Comparison of ENCODE assay signal across 10 mouse cellular contexts in the genomic region with DNA sequence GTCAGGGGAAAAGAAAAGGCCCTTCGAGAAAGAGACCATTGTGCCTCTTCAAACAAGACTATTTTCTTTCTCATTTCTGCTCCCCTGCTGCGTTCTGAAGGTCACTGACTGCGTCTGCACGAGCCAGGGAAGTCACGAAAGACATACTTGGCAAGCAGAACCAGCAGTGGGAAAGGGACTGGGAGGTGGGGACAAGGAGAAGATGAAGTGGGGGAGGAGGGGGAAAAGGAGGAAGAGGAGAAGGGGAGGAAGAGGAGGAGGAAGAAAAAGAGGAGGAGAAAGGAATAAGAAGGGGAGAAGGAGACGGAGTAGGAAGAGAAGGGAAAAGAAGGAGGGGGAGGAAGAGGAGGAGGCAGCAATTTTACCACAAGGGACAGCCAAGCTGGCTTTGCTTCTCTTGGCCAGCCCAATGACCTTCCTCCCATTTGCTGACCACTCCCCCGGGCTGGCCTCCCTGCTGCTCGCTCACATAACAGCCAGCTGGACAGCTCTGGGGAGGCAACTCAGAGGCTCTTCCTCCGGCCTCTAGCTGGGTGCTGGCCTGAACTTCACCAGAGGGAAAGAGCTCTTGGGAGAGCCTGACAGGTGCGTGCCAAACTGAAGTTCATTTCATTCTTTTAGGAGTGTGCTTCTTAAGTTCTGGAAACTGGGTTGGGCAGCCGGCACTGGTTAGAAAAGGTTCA. TPM values are rescaled to one million over a fixed set of nuclear protein-coding genes. Genes with fewer than 3 reads are reported as not detected.
DNase-seq lines count a peak whose midpoint lies in the region; ATAC-seq and TF ChIP-seq lines count a peak whose summit lies in the region.
"Had no signal": no experiment of that assay in that cellular context is flagged by ENCODE, and none has a peak within 500 bp of the region (broad histone marks: within the 10 kb centered on the region; RNA-seq: fewer than 3 reads in every experiment).

A gene (plus strand): TSS at position 324 of the 683 bp plus-strand sequence.

- no peaks in the 10 kb centered on the region for H3K79me2 ChIP-seq in liver, adult 2 months (ENCODE audit: control insufficient read depth, insufficient read depth, low read length)

- TF ChIP-seq CTCF in hindbrain, postnatal 0 days (IDR thresholded peaks at IDR 0.05; ENCODE audit: low read depth), result no peak
- TF ChIP-seq CTCF in liver, adult 2 months (IDR thresholded peaks at IDR 0.05; ENCODE audit: low read depth, low read length), result no peak

- no peak within 1 kb of the TSS for H3K4me2 ChIP-seq in hindbrain, postnatal 0 days (ENCODE audit: low read depth, low read length)
- no peak within 1 kb of the TSS for H3K4me2 ChIP-seq in hindbrain, embryonic 14.5 days (replicated peaks)
- H3K4me2 ChIP-seq in heart, embryonic 11.5 days, result peak within 1 kb of the TSS; percentile 27
- peak within 1 kb of the TSS; percentile 9 for H3K4me2 ChIP-seq in stomach, embryonic 16.5 days (ENCODE audit: low read depth, low read length)

- ATAC-seq in hindbrain, postnatal 0 days, result no peak
- ATAC-seq in hindbrain, embryonic 14.5 days (ENCODE audit: low FRiP score), result no peak
- ATAC-seq in heart, embryonic 11.5 days (replicated peaks; ENCODE audit: insufficient number of reproducible peaks, low FRiP score, low TSS enrichment), result no peak
- ATAC-seq in stomach, embryonic 16.5 days (ENCODE audit: insufficient read depth, low FRiP score), result peak; percentile 62; the same call in 1 of the 2 replicates

- no peak within 1 kb of the TSS for H3K9ac ChIP-seq in hindbrain, postnatal 0 days (replicated peaks; ENCODE audit: low read length)
- H3K9ac ChIP-seq in hindbrain, embryonic 14.5 days, result no peak within 1 kb of the TSS
- H3K9ac ChIP-seq in heart, embryonic 11.5 days (ENCODE audit: low read depth, low read length), result no peak within 1 kb of the TSS
- peak within 1 kb of the TSS; percentile 52; the same call in 1 of the 2 replicates for H3K9ac ChIP-seq in liver, adult 2 months (ENCODE audit: low read depth, low read length)
- no peak within 1 kb of the TSS for H3K9ac ChIP-seq in stomach, embryonic 16.5 days (ENCODE audit: low read length)

- WGBS in hindbrain, postnatal 0 days, result 27% methylated on average over 11 of the region's 11 CpGs
- 23% methylated on average over 11 of the region's 11 CpGs for WGBS in hindbrain, embryonic 14.5 days
- 24% methylated on average over 11 of the region's 11 CpGs for WGBS in heart, embryonic 11.5 days (ENCODE audit: insufficient replicate concordance)
- WGBS in liver, adult 2 months, result 35% methylated on average over 11 of the region's 11 CpGs
- 20% methylated on average over 11 of the region's 11 CpGs for WGBS in stomach, embryonic 16.5 days

- DNase-seq in hindbrain, postnatal 0 days (ENCODE audit: low spot score), result peak; percentile 31
- DNase-seq in hindbrain, embryonic 14.5 days (ENCODE audit: low spot score), result no peak
- peak; percentile 12 to 42 for DNase-seq in adrenal gland, postnatal 4 days (ENCODE audit: low spot score in 2 of 2)
- DNase-seq in liver, adult 2 months (ENCODE audit: extremely low read depth, low read depth, low spot score), result peak; percentile 42
- DNase-seq in thymus, postnatal 36 days, result no peak
- DNase-seq in thymus, postnatal 25 days, result no peak

- no peak within 1 kb of the TSS; the same call in 1 of the 2 replicates for H3K27ac ChIP-seq in hindbrain, postnatal 0 days
- no peak within 1 kb of the TSS for H3K27ac ChIP-seq in hindbrain, embryonic 14.5 days
- no peak within 1 kb of the TSS for H3K27ac ChIP-seq in heart, embryonic 11.5 days (ENCODE audit: low read depth, low read length)
- H3K27ac ChIP-seq in liver, adult 2 months (replicated peaks; ENCODE audit: insufficient read depth, low read depth, low read length), result peak within 1 kb of the TSS; percentile 60
- 0 out of 2 replicates have a peak within 1 kb of the TSS, but pooled peaks have one; percentile 12 for H3K27ac ChIP-seq in stomach, embryonic 16.5 days (ENCODE audit: low read length)

- H3K9me3 ChIP-seq in hindbrain, postnatal 0 days (ENCODE audit: low read length), result no peaks in the 10 kb centered on the region
- no peaks in the 10 kb centered on the region for H3K9me3 ChIP-seq in hindbrain, embryonic 14.5 days (ENCODE audit: control insufficient read depth, low read length)
- H3K9me3 ChIP-seq in heart, embryonic 11.5 days (replicated peaks; ENCODE audit: control insufficient read depth, low read length), result no peaks in the 10 kb centered on the region
- no peaks in the 10 kb centered on the region for H3K9me3 ChIP-seq in stomach, embryonic 16.5 days (replicated peaks; ENCODE audit: control insufficient read depth, low read length)

- H3K27me3 ChIP-seq in hindbrain, postnatal 0 days (ENCODE audit: insufficient read depth, low read length), result no peaks in the 10 kb centered on the region
- no peaks in the 10 kb centered on the region; the same call in 1 of the 2 replicates for H3K27me3 ChIP-seq in hindbrain, embryonic 14.5 days (ENCODE audit: control insufficient read depth, insufficient read depth, low read length)
- peaks cover 4% of the 10 kb centered on the region; the same call in 1 of the 2 replicates for H3K27me3 ChIP-seq in heart, embryonic 11.5 days (ENCODE audit: control insufficient read depth, insufficient read depth, low read length)
- 0 out of 2 replicates have a peak, but pooled peaks cover 4% of the 10 kb centered on the region for H3K27me3 ChIP-seq in liver, adult 2 months (ENCODE audit: control insufficient read depth, insufficient read depth, low read length)
- H3K27me3 ChIP-seq in stomach, embryonic 16.5 days (ENCODE audit: control insufficient read depth, insufficient read depth, low read length), result no peaks in the 10 kb centered on the region

- no peak within 1 kb of the TSS for H3K4me3 ChIP-seq in hindbrain, postnatal 0 days (ENCODE audit: low read length)
- no peak within 1 kb of the TSS for H3K4me3 ChIP-seq in hindbrain, embryonic 14.5 days (replicated peaks; ENCODE audit: low read length)
- H3K4me3 ChIP-seq in heart, embryonic 11.5 days (ENCODE audit: low read depth, low read length), result no peak within 1 kb of the TSS
- peak within 1 kb of the TSS; percentile 28; the same call in 1 of the 2 replicates for H3K4me3 ChIP-seq in liver, adult 2 months (ENCODE audit: insufficient read depth, low read depth, low read length)
- H3K4me3 ChIP-seq in stomach, embryonic 16.5 days (replicated peaks; ENCODE audit: low read length), result no peak within 1 kb of the TSS

- peaks cover 10% of the 10 kb centered on the region; the same call in 1 of the 2 replicates for H3K4me1 ChIP-seq in hindbrain, postnatal 0 days (ENCODE audit: insufficient read depth, low read length)
- 0 out of 2 replicates have a peak, but pooled peaks cover 3% of the 10 kb centered on the region for H3K4me1 ChIP-seq in hindbrain, embryonic 14.5 days (replicated peaks; ENCODE audit: control insufficient read depth, insufficient read depth, low read length)
- peaks cover 12% of the 10 kb centered on the region for H3K4me1 ChIP-seq in heart, embryonic 11.5 days (ENCODE audit: control insufficient read depth, insufficient read depth, low read length)
- no peaks in the 10 kb centered on the region for H3K4me1 ChIP-seq in liver, adult 2 months (ENCODE audit: control insufficient read depth, insufficient read depth, low read length)
- peaks cover 8% of the 10 kb centered on the region; the same call in 1 of the 2 replicates for H3K4me1 ChIP-seq in stomach, embryonic 16.5 days (ENCODE audit: control insufficient read depth, insufficient read depth, low read length)

- no peaks in the 10 kb centered on the region for H3K36me3 ChIP-seq in hindbrain, postnatal 0 days (ENCODE audit: insufficient read depth, low read length)
- no peaks in the 10 kb centered on the region for H3K36me3 ChIP-seq in hindbrain, embryonic 14.5 days (replicated peaks; ENCODE audit: control insufficient read depth, insufficient read depth)
- no peaks in the 10 kb centered on the region for H3K36me3 ChIP-seq in heart, embryonic 11.5 days (ENCODE audit: control insufficient read depth, insufficient read depth, low read length)
- no peaks in the 10 kb centered on the region for H3K36me3 ChIP-seq in liver, adult 2 months (ENCODE audit: control insufficient read depth, insufficient read depth, low read length)
- H3K36me3 ChIP-seq in stomach, embryonic 16.5 days (ENCODE audit: control insufficient read depth, insufficient read depth, low read length), result no peaks in the 10 kb centered on the region

- TF ChIP-seq POLR2A in liver, adult 2 months (IDR thresholded peaks at IDR 0.05; ENCODE audit: extremely low read depth, insufficient read depth, low read length), result no peak

RNA-seq across cellular contexts. Expression of the gene that starts here (rescaled TPM):
- total RNA-seq in hindbrain, postnatal 0 days (2014; rRNA removed), result 3.6 and 4.8 TPM in 2 replicates
- polyA plus RNA-seq in hindbrain, postnatal 0 days (2015; fragmentation: Nextera tagmentation; extraction: Ambion mirVana), result 6.5 and 6.6 TPM in 2 replicates
- 2.9 and 3.8 TPM in 2 replicates for polyA plus RNA-seq in hindbrain, embryonic 14.5 days (2014; fragmentation: Nextera tagmentation; extraction: Ambion mirVana)
- 10 to 100 TPM; 34.1 to 35.1 TPM for total RNA-seq in adrenal gland, postnatal 4 days (2021)
- 0.06 and 0.26 TPM in 2 replicates for polyA plus RNA-seq in heart, embryonic 11.5 days (2014; fragmentation: Nextera tagmentation; extraction: Ambion mirVana)
- total RNA-seq in liver, adult 2 months (2014; rRNA removed), result 7.1 and 12.7 TPM in 2 replicates
- polyA plus RNA-seq in liver, adult 2 months (2012; rRNA removed), result 35.5 and 43.0 TPM in 2 replicates
- 2.5 and 2.8 TPM in 2 replicates for polyA plus RNA-seq in stomach, embryonic 16.5 days (2015; fragmentation: Nextera tagmentation; extraction: Ambion mirVana)
- total RNA-seq: ES-E14; neutrophil, adult 5-6 weeks had no signal

Comparison
In these comparisons a context has a peak if more than half of its experiments do, and no peak if none do; other contexts are left out.
1. DNase-seq: peak in hindbrain, postnatal 0 days (single experiment), adrenal gland, postnatal 4 days (2 of 2) and liver, adult 2 months (single experiment); none in hindbrain, embryonic 14.5 days (single experiment), thymus, postnatal 36 days (0 of 2) and thymus, postnatal 25 days (single experiment).
2. H3K27ac ChIP-seq: peak in liver, adult 2 months (single experiment) and stomach, embryonic 16.5 days (single experiment); none in hindbrain, postnatal 0 days (single experiment), hindbrain, embryonic 14.5 days (single experiment) and heart, embryonic 11.5 days (single experiment).
3. H3K4me2 ChIP-seq: peak in heart, embryonic 11.5 days (single experiment) and stomach, embryonic 16.5 days (single experiment); none in hindbrain, postnatal 0 days (single experiment) and hindbrain, embryonic 14.5 days (single experiment).